Mouse (Mus musculus) left cerebral cortex, postnatal 36 days (tissue): Measurements from ENCODE around the gene Ccno. TPM values are rescaled to one million over a fixed set of nuclear protein-coding genes. Genes with fewer than 3 reads are reported as not detected.

Source experiments
- DNase-seq, 2 experiments: peaks; one replicate each; pipeline ENCODE4 v3.0.0; 2021 to 2022; ENCODE audit warnings: low spot score in 2 of 2, mixed read lengths in 1 of 2
- intact Hi-C: fragments of 180-260 bp; cut with DNase I; formaldehyde crosslinking; loops from one replicate; pipeline ENCODE4 v1.15.1; 2025
- total RNA-seq, 2 experiments: library from RNA; stranded (reverse); gene quantifications; 2 replicates each; pipeline ENCODE4 v1.2.3; 2021

Ccno gene
- 1 to 10 TPM; 1.7 to 1.8 TPM for total RNA-seq

- DNase-seq = peak; percentile 91 to 94
- intact Hi-C loops = loop anchor here (2.0 to 5.0 kb wide), 2 partner anchors 47 to 60 kb away; partner anchors contain the start of genes Cdc20b, Dhx29 and Mtrex
Observed at GRCm38 (mm10) chr13:112987532-112987943, at the start of gene Ccno. Gene Ccno (plus strand): TSS chr13:112987802.

- no peak for DNase-seq
- intact Hi-C loops = no loop called here
Observed at GRCm38 (mm10) chr13:112938130-112938529, 49.5 kb upstream of the Ccno start.

GRCm38 (mm10) chr13:112941879-112942330 lies 45.7 kb upstream of the Ccno start:
- peak; percentile 12 to 19 for DNase-seq

GRCm38 (mm10) chr13:112945312-112945711 lies 42.3 kb upstream of the Ccno start:
- intact Hi-C loops = no loop called here
- DNase-seq = peak; percentile 10 to 25

More at GRCm38 (mm10) chr13:112941879-112942330, 45.7 kb upstream of the Ccno start:
- intact Hi-C loops = no loop called here

GRCm38 (mm10) chr13:112945900-112946299 lies 41.7 kb upstream of the Ccno start:
- intact Hi-C loops = no loop called here
- no peak for DNase-seq

- intact Hi-C loops = no loop called here
- DNase-seq = no peak
Observed at GRCm38 (mm10) chr13:112954067-112954466, 33.5 kb upstream of the Ccno start.

- no peak for DNase-seq
- intact Hi-C loops = no loop called here
Observed at GRCm38 (mm10) chr13:112963081-112963480, 24.5 kb upstream of the Ccno start.

GRCm38 (mm10) chr13:112964421-112964820 lies 23.2 kb upstream of the Ccno start:
- DNase-seq = no peak
- intact Hi-C loops = no loop called here

- intact Hi-C loops = no loop called here
- DNase-seq = no peak
Observed at GRCm38 (mm10) chr13:112967267-112967666, 20.3 kb upstream of the Ccno start.

GRCm38 (mm10) chr13:112976720-112977119 lies 10.9 kb upstream of the Ccno start:
- intact Hi-C loops = no loop called here
- DNase-seq = no peak

- no peak for DNase-seq
- intact Hi-C loops = loop anchor here (2.0 to 5.0 kb wide), 2 partner anchors 49 to 59 kb away; partner anchors contain the start of genes Cdc20b, Dhx29 and Mtrex
Observed at GRCm38 (mm10) chr13:112985605-112986450, 1.8 kb upstream of the Ccno start.

- intact Hi-C loops = loop anchor here (2.0 to 5.0 kb wide), 2 partner anchors 48 to 59 kb away; partner anchors contain the start of genes Cdc20b, Dhx29 and Mtrex
- DNase-seq = no peak
Observed at GRCm38 (mm10) chr13:112986451-112986950, 1.1 kb upstream of the Ccno start.

GRCm38 (mm10) chr13:112987991-112988390 lies 389 bp downstream of the Ccno start:
- DNase-seq = no peak
- intact Hi-C loops = loop anchor here (2.0 to 5.0 kb wide), 2 partner anchors 47 to 61 kb away; partner anchors contain the start of genes Cdc20b, Dhx29 and Mtrex

- intact Hi-C loops = loop anchor here (5.0 kb wide), 1 partner anchor 62 kb away; the partner anchor contains the start of genes Dhx29 and Mtrex
Observed at GRCm38 (mm10) chr13:112988866-112989265, 1.3 kb downstream of the Ccno start.

GRCm38 (mm10) chr13:112989541-112989940 lies 1.9 kb downstream of the Ccno start:
- intact Hi-C loops = loop anchor here (5.0 kb wide), 1 partner anchor 62 kb away; the partner anchor contains the start of genes Dhx29 and Mtrex
- DNase-seq = no peak

More at GRCm38 (mm10) chr13:112988866-112989265, 1.3 kb downstream of the Ccno start:
- no peak for DNase-seq

GRCm38 (mm10) chr13:112990346-112990745 lies 2.7 kb downstream of the Ccno start:
- intact Hi-C loops = no loop called here
- no peak for DNase-seq

- peak in 1 of 2 experiments; percentile 6 for DNase-seq
Observed at GRCm38 (mm10) chr13:112993531-112994152, 6.0 kb downstream of the Ccno start, which contains the start of gene Mcidas. Gene Mcidas (plus strand): TSS chr13:112993845.

GRCm38 (mm10) chr13:112994191-112994590 lies 6.6 kb downstream of the Ccno start:
- intact Hi-C loops = no loop called here
- DNase-seq = peak; percentile 38

More at GRCm38 (mm10) chr13:112993531-112994152, 6.0 kb downstream of the Ccno start, which contains the start of gene Mcidas:
- intact Hi-C loops = no loop called here

- intact Hi-C loops = no loop called here
- no peak for DNase-seq
Observed at GRCm38 (mm10) chr13:112996407-112996806, 8.8 kb downstream of the Ccno start.

GRCm38 (mm10) chr13:112997369-112997768 lies 9.8 kb downstream of the Ccno start:
- DNase-seq = no peak
- intact Hi-C loops = no loop called here
